Mouse (Mus musculus): Measurements from ENCODE around the gene Mrps5. TPM values are rescaled to one million over a fixed set of nuclear protein-coding genes. Genes with fewer than 3 reads are reported as not detected.

Mrps5 gene
- 173 and 188 TPM in 2 replicates for total RNA-seq (2012; rRNA removed)
- 144 and 186 TPM in 2 replicates for total RNA-seq (2014; rRNA removed)
- polyA plus RNA-seq (2012; ENCODE audit: insufficient read length, low read depth) = 210 and 278 TPM in 2 replicates

DNA sequence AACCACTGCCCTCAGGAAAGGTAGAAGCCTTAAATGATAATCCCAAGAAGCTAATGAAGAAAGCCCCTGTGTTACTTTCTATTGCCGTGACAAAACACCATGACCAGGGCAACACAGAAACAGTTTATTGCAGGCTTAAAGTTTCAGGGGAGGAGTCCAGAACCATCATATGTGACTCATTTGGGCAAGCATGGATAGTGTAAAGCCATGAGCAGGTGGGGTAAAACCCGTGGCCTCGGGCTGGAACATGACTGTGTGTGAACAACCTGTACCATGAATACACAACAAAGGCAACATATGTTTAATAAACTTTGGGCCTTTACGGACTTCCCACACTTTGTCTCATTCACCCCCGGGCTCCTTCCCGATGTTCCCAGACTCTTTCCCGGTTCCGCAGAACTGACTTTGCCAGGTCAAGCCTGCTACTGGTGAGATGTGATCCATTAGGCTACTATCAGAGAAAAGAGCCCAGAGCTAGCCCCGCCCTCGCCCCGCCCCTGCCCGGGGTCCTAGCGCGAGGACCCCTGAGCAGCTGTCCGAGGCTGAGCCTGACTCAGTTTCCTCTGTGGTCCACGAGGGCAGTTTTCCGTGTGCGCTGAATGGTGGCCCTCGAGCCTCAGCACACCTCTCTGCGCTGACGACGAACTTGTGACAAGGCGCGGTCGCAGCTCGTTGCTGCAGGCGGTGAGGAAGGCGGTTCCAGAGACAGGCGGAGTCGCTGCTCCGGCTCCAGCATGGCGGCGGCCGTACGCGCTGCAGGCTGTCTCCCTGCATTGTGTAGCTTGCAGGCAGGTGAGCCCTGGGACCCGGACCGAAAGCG lies at the start of gene Mrps5, which contains the start of gene Zfp661:
TSS of gene Mrps5 (plus strand) at position 529 of the 820 bp plus-strand sequence.
TSS of gene Zfp661 (minus strand) at position 401 of the 820 bp plus-strand sequence.
- no peak for TF ChIP-seq MEF2A (IDR thresholded peaks at IDR 0.05; ENCODE audit: borderline replicate concordance, low read depth, low read length)
- TF ChIP-seq BHLHE40 (IDR thresholded peaks at IDR 0.05; ENCODE audit: low read depth, low read length) = no peak
- TF ChIP-seq JUND (conservative IDR thresholded peaks at IDR 0.05; ENCODE audit: low read depth, low read length) = no peak
- TF ChIP-seq NELFE (IDR thresholded peaks at IDR 0.05; ENCODE audit: low read depth, low read length) = peak; percentile 83
- TF ChIP-seq MXI1 (IDR thresholded peaks at IDR 0.05; ENCODE audit: low read depth, low read length) = 0 out of 2 replicates have a peak, but pooled peaks have one; percentile 26
- TF ChIP-seq USF2 (conservative IDR thresholded peaks at IDR 0.05; ENCODE audit: low read depth, low read length) = no peak
- TF ChIP-seq KAT2A (IDR thresholded peaks at IDR 0.05; ENCODE audit: insufficient replicate concordance, low read length) = peak; percentile 78; the same call in 1 of the 2 replicates
- no peak for TF ChIP-seq PAX5 (IDR thresholded peaks at IDR 0.05; ENCODE audit: low read length)
- peak; percentile 69 for TF ChIP-seq ZMIZ1 (IDR thresholded peaks at IDR 0.05; ENCODE audit: low read depth, low read length)
- no peak for TF ChIP-seq E2F4 (IDR thresholded peaks at IDR 0.05; ENCODE audit: insufficient replicate concordance, low read depth, low read length)
- no peak for TF ChIP-seq ZNF384 (IDR thresholded peaks at IDR 0.05; ENCODE audit: low read depth, low read length)
- TF ChIP-seq CHD2 (IDR thresholded peaks at IDR 0.05; ENCODE audit: low read length) = no peak
- TF ChIP-seq MAFK (IDR thresholded peaks at IDR 0.05; ENCODE audit: insufficient replicate concordance, low read length) = no peak
- TF ChIP-seq EP300 (IDR thresholded peaks at IDR 0.05; ENCODE audit: low read length) = no peak
- TF ChIP-seq SMC3 (IDR thresholded peaks at IDR 0.05; ENCODE audit: low read depth, low read length) = no peak
- 0 out of 2 replicates have a peak, but pooled peaks have one; percentile 6 for TF ChIP-seq MAZ (IDR thresholded peaks at IDR 0.05; ENCODE audit: low read depth, low read length)
- peak; percentile 78 for TF ChIP-seq TCF12 (IDR thresholded peaks at IDR 0.05; ENCODE audit: low read depth, low read length)
- no peak for TF ChIP-seq JUN (IDR thresholded peaks at IDR 0.05; ENCODE audit: insufficient read depth, low read depth, low read length)
- TF ChIP-seq TBP (conservative IDR thresholded peaks at IDR 0.05; ENCODE audit: low read depth, low read length) = 0 out of 2 replicates have a peak, but pooled peaks have one; percentile 28
- peak; percentile 26; the same call in 1 of the 2 replicates for TF ChIP-seq MYC (IDR thresholded peaks at IDR 0.05; ENCODE audit: low read depth, low read length)
- peak; percentile 100 for TF ChIP-seq MAX (IDR thresholded peaks at IDR 0.05; ENCODE audit: low read length)
- TF ChIP-seq GABPA (IDR thresholded peaks at IDR 0.05; ENCODE audit: insufficient replicate concordance, low read depth, low read length) = no peak
- TF ChIP-seq POLR2A (IDR thresholded peaks at IDR 0.05; ENCODE audit: low read depth, low read length) = peak; percentile 79
- TF ChIP-seq ETS1 (conservative IDR thresholded peaks at IDR 0.05; ENCODE audit: low read depth, low read length) = no peak
- peak; percentile 90 for TF ChIP-seq HCFC1 (IDR thresholded peaks at IDR 0.05; ENCODE audit: low read depth, low read length)
- no peak for TF ChIP-seq UBTF (IDR thresholded peaks at IDR 0.05; ENCODE audit: low read depth, low read length)
- no peak for TF ChIP-seq ZKSCAN1 (IDR thresholded peaks at IDR 0.05; ENCODE audit: borderline replicate concordance, low read depth, low read length)
- TF ChIP-seq POLR2AphosphoS2 (IDR thresholded peaks at IDR 0.05; ENCODE audit: low read depth, low read length) = no peak; the same call in 1 of the 2 replicates
- no peak for TF ChIP-seq RCOR1 (conservative IDR thresholded peaks at IDR 0.05; ENCODE audit: low read depth, low read length)
- peak; percentile 73; the same call in 1 of the 2 replicates for TF ChIP-seq SIN3A (IDR thresholded peaks at IDR 0.05; ENCODE audit: low read length)
- no peak for TF ChIP-seq RAD21 (IDR thresholded peaks at IDR 0.05; ENCODE audit: low read depth, low read length)
- no peak for TF ChIP-seq ZC3H11A (IDR thresholded peaks at IDR 0.05; ENCODE audit: low read depth, low read length)
- TF ChIP-seq NRF1 (IDR thresholded peaks at IDR 0.05; ENCODE audit: low read depth, low read length) = peak; percentile 50; the same call in 1 of the 2 replicates
- no peak for TF ChIP-seq CHD1 (IDR thresholded peaks at IDR 0.05; ENCODE audit: low read depth, low read length)
- no peak for TF ChIP-seq USF1 (IDR thresholded peaks at IDR 0.05; ENCODE audit: low read depth, low read length)
- TF ChIP-seq IRF4 (IDR thresholded peaks at IDR 0.05; ENCODE audit: low read depth, low read length) = no peak
- TF ChIP-seq CTCF (conservative IDR thresholded peaks at IDR 0.05 in 1 of 2, IDR thresholded peaks at IDR 0.05 in 1 of 2; ENCODE audit: low read depth in 2 of 2, low read length in 2 of 2) = peak in 1 of 2 experiments; percentile 13; a peak in 2 of 4 replicates
- TF ChIP-seq ELF1 (IDR thresholded peaks at IDR 0.05; ENCODE audit: low read depth, low read length) = peak; percentile 46
- no peaks in the 10 kb centered on the region for H3K27me3 ChIP-seq (replicated peaks)
- peak within 1 kb of the TSS; percentile 80 for H3K27ac ChIP-seq (ENCODE audit: insufficient read depth, low read depth)
- peak within 1 kb of the TSS; percentile 94 for H3K4me2 ChIP-seq (ENCODE audit: insufficient read depth, low read depth, poor library complexity, severe bottlenecking)
- peak within 1 kb of the TSS; percentile 9 for H3K9ac ChIP-seq (ENCODE audit: insufficient read depth, low read depth)
- H3K4me1 ChIP-seq (ENCODE audit: control insufficient read depth in 1 of 2, insufficient read depth in 2 of 2) = peaks cover 2 to 50% of the 10 kb centered on the region in 2 experiments; a peak in 2 of 4 replicates
- H3K36me3 ChIP-seq (replicated peaks in 1 of 2; ENCODE audit: control insufficient read depth in 1 of 2, insufficient read depth in 1 of 2, low read length in 1 of 2) = peaks cover 3 to 11% of the 10 kb centered on the region in 2 experiments
- peaks cover 35% of the 10 kb centered on the region for H3K79me2 ChIP-seq (replicated peaks; ENCODE audit: control insufficient read depth, extremely low read depth, insufficient read depth, poor library complexity, severe bottlenecking)
- dilution Hi-C loops (cut with MboI; ENCODE audit: extremely low pct_ligation_motif_present, extremely low pct_unique_long_range_greater_than_20kb, low sequenced_read_pairs) = no loop called here
- H3K9me3 ChIP-seq (replicated peaks; ENCODE audit: low read length) = no peaks in the 10 kb centered on the region
- peak; percentile 72 for DNase-seq (ENCODE audit: extremely low read depth)
- H3K4me3 ChIP-seq (replicated peaks in 1 of 3; ENCODE audit: low read depth in 2 of 3, low read length in 2 of 3, poor library complexity in 1 of 3) = peak within 1 kb of the TSS; percentile 76 to 94 (median 90)
- in situ Hi-C loops (cut with MboI; ENCODE audit: low pct_ligation_motif_present, low pct_unique_long_range_greater_than_20kb, low sequenced_read_pairs) = no loop called here
